Mouse (Mus musculus) ovary, adult 2 months (tissue): ENCODE data around the gene Usp38. TPM values are rescaled to one million over a fixed set of nuclear protein-coding genes. Genes with fewer than 3 reads are reported as not detected.

Experiments used
- polyA plus RNA-seq: library from polyadenylated mRNA; depleted of rRNA; stranded (reverse); fragments of >200 nt; gene quantifications from 2 replicates; pipeline ENCODE4 v1.2.3, GENCODE M21; 2012; rRNA removed

Gene Usp38
- 13.5 and 14.5 TPM in 2 replicates for polyA plus RNA-seq

GRCm38 (mm10) chr8:81014789-81015699 is at the start of gene Usp38:
TSS of gene Usp38 (minus strand) at chr8:81014928.

Other genes with a start within 250 kb of the Usp38 start
- gene Gab1, start 134.4 kb downstream of the Usp38 start, polyA plus RNA-seq = 28.4 and 32.5 TPM in 2 replicates